Mouse (Mus musculus): ENCODE measurements around the gene Jpt1.
"Not testable (repeated sequence)": the region's sequence is repeated elsewhere in the genome, so short reads cannot be mapped to it uniquely, and the experiment has no call there.

Jpt1 gene

GRCm38 (mm10) chr11:115512004-115512403 is 2.2 kb downstream of the Jpt1 start:
- DNase-seq = no peak

- DNase-seq = no peak
These were observed 3.1 kb downstream of the Jpt1 start for GRCm38 (mm10) chr11:115511121-115511520.

- no peak for DNase-seq
These were observed 3.7 kb downstream of the Jpt1 start for GRCm38 (mm10) chr11:115510507-115510888.

GRCm38 (mm10) chr11:115509773-115510506 is 4.2 kb downstream of the Jpt1 start:
- DNase-seq = no peak

DNA sequence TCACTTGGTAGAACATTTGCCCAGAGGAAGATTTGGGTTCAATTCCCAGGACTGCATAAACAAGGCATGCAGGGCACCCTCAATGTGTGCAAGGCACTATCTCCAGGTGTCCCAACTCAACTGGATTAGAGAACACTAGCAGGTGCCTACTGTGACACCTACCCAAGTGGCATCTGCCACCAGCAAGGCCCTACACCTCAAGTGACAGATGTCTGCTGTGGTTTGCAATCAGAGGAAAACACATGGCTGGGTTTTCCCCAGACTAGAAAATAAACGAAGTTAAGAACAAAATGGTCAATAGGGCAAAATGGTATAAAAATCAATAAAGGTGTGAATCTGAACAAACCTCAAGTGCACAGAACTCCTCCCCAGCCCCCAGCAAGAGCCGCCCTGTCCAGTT is 6.1 kb downstream of the Jpt1 start:
- DNase-seq = no peak

- no peak for DNase-seq
These were observed 7.6 kb downstream of the Jpt1 start for GRCm38 (mm10) chr11:115506586-115506985.

GRCm38 (mm10) chr11:115502636-115503035 is 11.6 kb downstream of the Jpt1 start:
- no peak for DNase-seq

- DNase-seq = not testable (repeated sequence)
These were observed 17.6 kb downstream of the Jpt1 start for GRCm38 (mm10) chr11:115496559-115496958.

DNA sequence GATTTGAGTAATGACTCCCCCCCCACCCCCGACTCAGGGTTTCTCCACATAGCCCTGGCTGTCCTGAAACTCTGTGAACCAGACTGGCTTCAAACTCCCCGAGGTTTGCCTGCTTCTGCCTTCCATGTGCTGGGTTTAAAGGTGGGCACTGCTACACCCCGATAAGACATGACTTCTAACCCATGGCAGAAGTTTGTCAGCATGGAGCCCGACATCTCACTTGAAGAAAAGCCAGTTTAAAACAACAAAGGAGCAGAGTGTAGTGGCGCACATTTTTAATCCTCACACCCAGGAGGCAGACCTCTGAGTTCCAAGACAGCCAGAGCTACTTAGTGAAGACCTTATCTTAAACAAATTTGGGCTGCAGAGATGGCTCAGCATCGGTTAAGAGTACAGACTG is 21.8 kb downstream of the Jpt1 start:
- no peak for DNase-seq

DNA sequence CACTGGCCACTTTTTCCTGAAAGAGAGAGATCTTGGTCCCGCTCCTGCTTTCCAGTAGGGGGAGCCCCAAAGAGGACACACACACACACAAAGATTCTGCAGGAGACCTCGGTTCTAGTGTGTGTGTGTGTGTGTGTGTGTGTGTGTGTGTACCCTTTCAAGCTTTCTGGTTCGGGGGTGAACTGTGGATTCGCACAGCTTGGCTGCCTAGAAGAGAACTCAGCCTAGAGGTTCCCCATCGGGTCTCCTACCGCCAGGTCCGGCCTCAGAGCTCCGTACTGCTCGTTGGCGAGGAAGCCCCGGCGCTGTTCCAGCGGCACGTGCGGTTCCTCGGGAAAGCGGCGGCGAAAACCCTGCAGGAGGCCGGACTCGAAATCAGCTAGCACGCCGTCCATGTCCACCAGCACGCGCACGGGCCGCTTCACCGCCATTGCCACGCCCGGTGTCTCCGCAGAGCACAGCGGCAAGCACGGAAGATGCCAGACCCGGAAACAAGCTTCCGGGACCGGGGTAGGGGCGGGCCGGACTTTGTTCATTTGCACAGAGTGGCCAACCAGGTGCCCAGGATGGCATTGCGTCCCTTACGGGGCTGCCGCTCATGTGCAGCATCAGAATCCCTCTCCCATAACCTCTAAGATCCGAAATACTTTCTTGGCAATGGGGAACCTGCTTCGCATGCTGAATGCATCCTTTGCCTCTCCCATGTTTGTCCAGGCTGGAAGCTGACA is 22.7 kb downstream of the Jpt1 start, which contains the start of gene Nt5c:
Gene Nt5c (minus strand): TSS at position 507 of the 728 bp plus-strand sequence.
- peak; percentile 76 to 81 for DNase-seq

DNA sequence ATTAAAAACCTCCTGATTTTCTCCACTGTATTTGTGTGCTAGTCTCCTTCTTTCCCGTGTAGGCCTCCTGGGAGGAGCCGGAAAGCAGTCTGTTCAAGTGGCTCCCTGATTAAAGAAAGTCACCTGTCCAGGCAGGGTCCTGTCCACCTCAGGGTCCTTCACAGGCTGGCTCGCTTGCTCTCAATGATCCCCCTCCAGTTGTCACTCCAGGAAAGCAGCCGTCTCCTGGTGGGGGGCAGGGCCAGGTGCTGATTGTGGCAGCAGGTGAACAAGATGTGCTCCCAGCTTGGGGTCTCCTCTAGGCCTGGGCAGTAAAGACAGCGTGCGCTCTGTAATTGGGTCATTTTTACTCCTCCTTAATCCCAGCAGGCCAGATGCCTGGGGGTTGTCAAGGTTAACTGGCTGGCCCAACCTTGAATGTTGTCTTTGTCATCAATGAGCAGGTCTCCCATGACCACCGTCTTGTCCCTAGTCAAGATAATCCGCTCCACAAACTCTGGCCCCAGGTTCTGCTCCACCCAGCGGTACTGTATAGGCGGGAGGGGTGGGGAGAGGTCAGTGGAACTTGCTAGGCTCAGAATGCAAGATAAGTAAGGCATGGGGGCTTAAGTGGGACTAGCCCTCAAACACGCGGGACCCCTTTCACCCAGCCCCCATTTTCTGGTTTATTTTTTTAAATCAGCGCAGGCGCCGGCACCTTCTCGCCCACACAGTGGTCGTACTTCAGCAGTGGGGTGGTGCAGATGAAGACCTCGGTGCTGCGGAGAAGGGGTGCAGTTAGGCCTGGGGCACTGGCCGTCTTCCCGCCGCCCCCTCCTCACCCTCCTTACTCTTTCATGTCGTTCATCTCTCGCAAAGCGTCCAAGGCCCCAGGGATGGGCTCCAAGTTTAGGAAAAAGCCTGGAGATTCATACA is 23.5 kb downstream of the Jpt1 start:
- DNase-seq = no peak

DNA sequence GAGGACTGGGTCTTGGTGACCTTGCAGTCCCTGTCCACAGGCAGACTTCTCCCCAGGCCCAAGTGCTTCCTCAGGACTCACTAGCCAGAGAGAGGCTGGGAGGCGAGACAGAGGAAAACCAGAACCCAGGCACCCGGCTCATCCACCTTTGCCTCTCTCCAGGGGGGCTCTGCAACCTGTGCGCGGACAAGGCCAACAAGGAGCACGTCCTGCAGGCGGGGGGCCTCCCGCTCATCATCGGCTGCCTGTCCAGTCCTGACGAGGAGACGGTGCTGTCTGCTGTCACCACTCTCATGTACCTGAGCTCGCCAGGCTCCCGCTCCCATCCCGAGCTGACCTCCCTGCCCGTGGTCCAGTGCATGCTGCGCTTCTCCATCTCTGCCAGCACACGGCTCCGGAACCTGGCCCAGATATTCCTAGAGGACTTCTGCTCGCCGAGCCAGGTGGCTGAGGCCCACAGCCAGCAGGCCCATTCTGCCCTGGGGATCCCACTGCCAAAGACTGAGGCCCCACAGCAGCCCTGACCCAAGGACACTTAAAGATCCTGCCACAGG is 25.6 kb downstream of the Jpt1 start:
- DNase-seq = no peak

GRCm38 (mm10) chr11:115485155-115485554 is 29.0 kb downstream of the Jpt1 start:
- DNase-seq = no peak

DNA sequence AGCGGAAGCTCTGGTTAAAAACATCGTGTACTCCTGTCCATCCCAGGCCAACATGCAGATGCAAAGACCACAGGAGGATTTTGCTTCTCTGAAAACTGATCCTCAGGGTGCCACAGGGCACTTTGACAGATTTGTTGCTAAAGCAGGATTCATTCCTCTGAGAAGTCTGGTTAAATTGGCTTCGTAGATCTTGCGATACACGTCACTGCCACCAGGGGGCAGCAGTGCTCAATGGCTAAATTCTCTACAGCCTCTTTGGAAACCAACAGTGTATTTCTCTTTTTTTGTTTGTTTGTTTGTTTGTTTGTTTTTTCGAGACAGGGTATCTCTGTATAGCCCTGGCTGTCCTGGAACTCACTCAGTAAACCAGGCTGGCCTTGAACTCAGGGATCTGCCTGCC is 30.5 kb downstream of the Jpt1 start:
- peak in 1 of 2 experiments; percentile 80 for DNase-seq

DNA sequence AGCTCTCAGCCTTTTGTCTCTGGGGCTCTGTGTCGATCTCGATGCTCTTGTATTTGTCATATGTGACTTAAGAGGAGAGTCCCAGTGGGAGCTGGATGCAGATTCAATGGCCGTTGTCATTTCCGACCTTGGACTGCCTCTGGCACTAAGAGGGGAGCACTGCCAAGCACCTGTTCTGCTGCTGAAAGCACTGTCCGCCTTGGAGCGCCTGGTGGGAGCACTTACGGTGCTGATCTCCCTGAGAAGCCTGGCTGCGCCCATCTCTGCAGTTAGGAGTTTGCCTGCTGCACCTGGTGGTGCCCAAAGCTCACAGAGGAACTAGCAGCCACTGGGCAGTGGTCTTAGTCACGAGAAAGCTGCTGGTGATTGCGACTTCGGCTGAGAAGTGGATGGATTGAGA is 30.9 kb downstream of the Jpt1 start:
- DNase-seq = no peak

DNA sequence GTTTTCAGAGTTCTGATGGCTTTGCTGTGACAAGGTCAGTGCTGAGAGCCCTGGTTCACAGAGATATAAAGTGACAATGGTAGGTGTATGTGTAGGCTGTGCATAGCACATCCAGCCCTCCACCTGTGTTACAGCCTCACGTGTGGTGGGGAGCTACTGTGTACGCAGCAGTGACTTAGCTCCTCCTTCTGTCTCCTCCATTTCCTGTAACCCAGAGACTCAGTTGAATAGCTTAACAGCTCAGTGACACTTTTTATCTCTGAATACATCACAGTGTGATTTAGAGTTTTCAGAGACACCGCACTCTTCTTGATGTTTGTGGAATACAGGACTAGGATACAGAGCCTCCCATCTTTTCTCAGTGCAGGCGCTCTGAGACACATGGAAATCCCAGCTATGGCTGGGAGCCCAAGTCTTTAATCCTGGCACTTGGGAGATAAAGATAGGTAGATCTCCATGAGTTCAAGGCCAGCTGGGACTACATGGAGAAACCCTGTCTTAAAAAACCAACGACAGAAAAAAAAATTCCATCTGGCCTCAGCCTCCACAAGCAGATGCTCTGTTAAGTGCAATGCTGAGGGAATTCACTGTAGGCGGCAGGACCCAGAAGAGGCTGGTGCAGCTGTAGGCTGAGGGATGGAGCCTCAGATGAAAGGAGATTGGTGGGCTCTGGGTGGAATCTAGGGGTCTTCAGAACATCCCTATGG is 32.5 kb downstream of the Jpt1 start:
- no peak for DNase-seq

DNA sequence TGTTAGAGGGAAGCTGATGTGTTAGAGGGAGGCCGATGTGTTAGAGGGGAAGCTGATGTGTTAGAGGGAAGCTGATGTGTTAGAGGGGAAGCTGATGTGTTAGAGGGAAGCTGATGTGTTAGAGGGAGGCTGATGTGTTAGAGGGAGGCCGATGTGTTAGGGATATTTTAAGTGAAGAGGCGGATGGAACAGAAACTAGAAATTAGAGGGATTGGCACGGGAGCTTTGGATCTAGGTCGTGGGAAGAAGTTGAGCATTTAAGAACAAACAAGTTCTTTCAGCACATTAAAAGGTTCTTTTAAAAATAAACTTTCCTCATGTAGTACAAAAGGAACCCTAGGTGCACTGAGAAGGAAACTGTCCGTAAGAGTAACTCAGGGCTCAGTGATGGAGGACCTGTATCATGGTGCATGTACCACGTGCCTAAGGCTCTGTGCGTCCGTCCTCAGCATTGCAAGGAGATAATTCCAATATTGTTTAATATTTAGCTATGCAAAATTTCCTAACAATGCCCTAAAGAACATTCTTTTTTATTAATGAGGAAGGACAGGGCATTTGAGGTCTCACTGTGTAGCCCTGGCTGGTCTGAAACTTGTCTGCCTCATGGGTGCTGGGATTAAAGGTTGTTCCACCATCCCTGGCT is 35.8 kb downstream of the Jpt1 start:
- no peak for DNase-seq

- not testable (repeated sequence) for DNase-seq
These were observed 36.8 kb downstream of the Jpt1 start for GRCm38 (mm10) chr11:115477388-115477787.

DNA sequence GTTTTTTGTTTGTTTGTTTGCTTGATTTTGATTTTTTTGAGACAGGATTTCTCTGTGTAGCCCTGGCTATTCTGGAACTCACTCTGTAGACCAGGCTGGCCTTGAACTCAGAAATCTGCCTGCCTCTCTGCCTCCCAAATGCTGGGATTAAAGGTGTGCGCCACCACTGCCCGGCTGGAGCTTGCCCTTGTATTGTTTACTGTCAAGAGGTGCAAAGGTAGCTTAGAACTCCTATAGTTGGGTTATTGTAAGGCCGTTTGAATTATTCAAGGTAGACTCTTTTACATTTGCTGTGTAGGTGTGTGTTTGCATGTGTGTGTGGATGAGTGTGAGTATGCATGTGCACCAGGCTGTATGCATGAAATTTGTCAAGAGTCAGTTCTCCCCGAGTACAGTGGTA is 37.6 kb downstream of the Jpt1 start:
- not testable (repeated sequence) for DNase-seq

DNA sequence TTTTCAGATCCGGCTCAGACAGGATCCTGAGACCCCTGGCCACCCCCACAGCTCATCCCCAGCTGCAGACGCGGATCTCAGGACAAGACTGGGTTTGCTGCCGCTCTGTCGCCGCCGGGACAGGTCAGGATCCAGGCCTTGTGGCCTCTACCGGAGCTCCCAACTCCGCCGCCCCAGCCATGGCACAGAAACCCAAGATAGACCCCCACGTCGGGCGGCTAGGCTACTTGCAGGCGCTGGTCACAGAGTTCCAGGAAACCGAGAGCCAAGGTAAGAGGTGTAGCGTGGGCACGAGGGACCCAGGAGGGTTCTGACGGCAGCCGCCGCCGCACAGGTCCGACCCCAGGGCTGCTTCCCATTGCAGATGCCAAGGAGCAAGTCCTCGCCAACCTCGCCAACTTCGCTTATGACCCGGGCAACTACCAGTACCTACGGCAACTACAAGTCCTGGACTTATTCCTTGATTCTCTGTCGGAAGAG is 38.4 kb downstream of the Jpt1 start:
- DNase-seq = no peak

DNA sequence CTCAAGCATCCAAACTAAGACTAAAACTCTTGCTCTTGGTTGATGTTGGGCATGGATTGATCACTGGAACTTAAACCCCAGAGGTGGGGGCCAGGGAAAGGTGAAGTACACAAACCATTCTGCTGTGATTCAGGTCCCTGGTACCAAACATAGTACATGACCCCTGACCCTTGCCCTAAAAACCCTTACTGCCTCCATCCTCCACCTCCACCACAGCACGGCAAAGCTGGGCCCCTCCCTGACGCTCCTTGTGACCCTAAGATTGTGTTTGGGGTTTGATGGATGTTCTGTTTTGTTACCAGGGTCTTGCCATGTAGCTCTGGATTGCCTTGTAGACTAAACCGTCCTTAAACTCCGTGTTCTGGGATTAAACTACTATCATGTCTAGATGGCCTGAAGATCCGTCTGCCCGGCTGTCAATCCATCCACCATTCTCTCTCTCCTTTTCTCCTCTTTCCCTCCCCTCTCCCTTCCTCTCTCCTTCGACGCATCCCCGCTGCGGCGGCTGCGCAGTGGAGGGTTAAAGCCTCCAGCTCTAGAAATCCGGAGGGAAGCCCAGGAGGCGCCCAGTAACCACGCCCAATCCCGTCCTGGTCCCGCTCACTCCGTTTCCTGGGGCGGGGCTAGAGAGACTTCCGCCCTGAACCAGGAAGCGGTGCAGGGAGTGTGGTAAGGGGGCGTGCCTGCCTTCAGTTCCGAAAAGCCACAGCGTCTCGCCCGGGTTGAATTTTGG is 39.0 kb downstream of the Jpt1 start, which contains the start of gene Armc7:
Gene Armc7 (plus strand): TSS at position 643 of the 733 bp plus-strand sequence.
- peak; percentile 95 to 97 for DNase-seq

All from kidney, adult 8-10 months (tissue).